Mouse (Mus musculus) neural tube, embryonic 14.5 days (tissue): ENCODE data around the gene Pde10a. TPM values are rescaled to one million over a fixed set of nuclear protein-coding genes. Genes with fewer than 3 reads are reported as not detected.

Source experiments
- ATAC-seq: fragments of 200-750 bp; cut with Nextera tagmentation; 2 replicates; pipeline ENCODE4 v1.8.0; 2017; ENCODE audit warnings: low read depth, mild to moderate bottlenecking, moderate TSS enrichment, moderate library complexity
- H3K27ac ChIP-seq: fragments of 300-500 bp; sonication (generic); 2 replicates; pipeline ENCODE4 v1.5.1; 2014; ENCODE audit warnings: low read depth, mild to moderate bottlenecking, control low read depth, low read length, moderate library complexity, mixed read lengths
- H3K27me3 ChIP-seq: fragments of 300-500 bp; sonication (generic); 2 replicates; pipeline ENCODE4 v1.6.1; 2014; ENCODE audit warnings: low read length; ENCODE audit not compliant: control insufficient read depth, insufficient read depth
- H3K36me3 ChIP-seq: fragments of 300-500 bp; sonication (generic); 2 replicates; pipeline ENCODE4 v1.6.1; 2014; ENCODE audit warnings: low read length, mixed read lengths; ENCODE audit not compliant: control insufficient read depth, insufficient read depth
- H3K4me1 ChIP-seq: fragments of 300-500 bp; sonication (generic); 2 replicates; pipeline ENCODE4 v1.6.1; 2014; ENCODE audit warnings: low read length; ENCODE audit not compliant: control insufficient read depth, insufficient read depth
- H3K4me2 ChIP-seq: fragments of 300-500 bp; sonication (generic); 2 replicates; pipeline ENCODE4 v1.6.1; 2014; ENCODE audit warnings: mild to moderate bottlenecking, low read depth, low read length, control low read depth
- H3K4me3 ChIP-seq: fragments of 300-500 bp; sonication (generic); 2 replicates; pipeline ENCODE4 v1.5.1; 2014; ENCODE audit warnings: low read depth, low read length, control low read depth, mixed read lengths
- H3K9ac ChIP-seq: fragments of 300-500 bp; sonication (generic); replicated peaks from 2 replicates; pipeline ENCODE4 v1.6.1; 2014; ENCODE audit warnings: low read depth, mild to moderate bottlenecking, control low read depth, low read length, mixed read lengths
- H3K9me3 ChIP-seq: fragments of 300-500 bp; sonication (generic); 2 replicates; pipeline ENCODE4 v1.6.1; 2016; ENCODE audit warnings: low read length; ENCODE audit not compliant: control insufficient read depth
- WGBS: fragments of 180-500 bp; shearing (Covaris S2); extraction: QIAGEN DNeasy Blood & Tissue Kit; methylation state at CpG from one replicate; pipeline ENCODE4 v1.1.7; 2014; 5-methylcytosine and 5-hydroxymethylcytosine counted together
- polyA plus RNA-seq: library from polyadenylated mRNA; unstranded; fragments of >200 nt; fragmentation: Nextera tagmentation; extraction: Ambion mirVana; gene quantifications from 2 replicates; pipeline ENCODE4 v1.2.1, GENCODE M21; 2014

Gene Pde10a
- polyA plus RNA-seq, 1 experiment from 2014 or later, result 16.2 TPM

DNA sequence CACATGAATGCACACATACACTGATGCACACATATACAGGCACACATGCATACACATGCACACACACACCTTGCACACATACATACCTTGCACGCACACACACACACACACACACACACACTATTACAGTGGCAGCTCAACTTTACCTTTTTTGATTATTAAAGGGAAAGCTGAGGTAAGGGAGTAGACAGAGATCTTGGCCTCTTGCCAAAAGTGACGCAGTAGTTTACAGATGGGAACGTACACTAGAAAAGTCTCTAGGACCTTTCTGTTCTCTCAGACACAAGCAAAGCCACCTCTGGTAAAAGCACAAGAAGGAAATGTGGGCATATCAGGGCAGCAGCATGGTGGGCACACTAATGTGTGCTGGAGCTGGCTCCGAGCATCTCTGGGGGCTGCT, 317.5 kb downstream of the Pde10a start:
- 0 out of 2 replicates have a peak, but pooled peaks cover 3% of the 10 kb centered on the region for H3K4me1 ChIP-seq
- WGBS, result 55% methylated on average over 4 of the region's 4 CpGs

DNA sequence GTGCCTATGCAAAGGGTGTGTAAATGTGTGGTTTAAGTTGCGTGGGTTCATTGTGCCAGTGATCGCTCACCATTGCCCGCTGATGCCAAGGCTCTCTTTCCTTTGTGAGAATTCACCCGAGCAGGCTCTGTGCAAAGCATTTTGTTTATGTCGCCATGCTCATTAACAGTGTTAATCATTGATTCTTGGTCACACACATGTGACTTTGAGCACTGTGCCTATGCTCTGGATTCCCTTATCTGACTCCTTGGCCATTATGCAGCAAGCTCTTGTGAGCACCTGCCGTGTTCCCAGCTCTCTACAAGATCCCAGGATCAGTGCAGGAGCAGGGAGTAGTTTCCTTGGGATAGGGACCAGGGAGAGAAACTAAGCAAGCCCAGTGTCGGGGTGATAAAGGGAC, 318.8 kb downstream of the Pde10a start:
- no peak overlapping the region for H3K4me2 ChIP-seq
- H3K9me3 ChIP-seq, result no peaks in the 10 kb centered on the region
- H3K27me3 ChIP-seq, result no peaks in the 10 kb centered on the region
- H3K4me1 ChIP-seq, result 0 out of 2 replicates have a peak, but pooled peaks cover 3% of the 10 kb centered on the region
- H3K4me3 ChIP-seq, result no peak overlapping the region
- no peak for ATAC-seq
- WGBS, result 68% methylated on average over 7 of the region's 7 CpGs
- no peaks in the 10 kb centered on the region for H3K36me3 ChIP-seq
- H3K9ac ChIP-seq, result no peak overlapping the region
- H3K27ac ChIP-seq, result no peak overlapping the region

More for the DNA sequence above, 317.5 kb downstream of the Pde10a start:
- H3K4me2 ChIP-seq, result no peak overlapping the region
- no peak overlapping the region for H3K4me3 ChIP-seq
- H3K27me3 ChIP-seq, result no peaks in the 10 kb centered on the region
- H3K36me3 ChIP-seq, result no peaks in the 10 kb centered on the region
- H3K27ac ChIP-seq, result no peak overlapping the region
- ATAC-seq, result no peak
- H3K9me3 ChIP-seq, result no peaks in the 10 kb centered on the region
- H3K9ac ChIP-seq, result no peak overlapping the region

DNA sequence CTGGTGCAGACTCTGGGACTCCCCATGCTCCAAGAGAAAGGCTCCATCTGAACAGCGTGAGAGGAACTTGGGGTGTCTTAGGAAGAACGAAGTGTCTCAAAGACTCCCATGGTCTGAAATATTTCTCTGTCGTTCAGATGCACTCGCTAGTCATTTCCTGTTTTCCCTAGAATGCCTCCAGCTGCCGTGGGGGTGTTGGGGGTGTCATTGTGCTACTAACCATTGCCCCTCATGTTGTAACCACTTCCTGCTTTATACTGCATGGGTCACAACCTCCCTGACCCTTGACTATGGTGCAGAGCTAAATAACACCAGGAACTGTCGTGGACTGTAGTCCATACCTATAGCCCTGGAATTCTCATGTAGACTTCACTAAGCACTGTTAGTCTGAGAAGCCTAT, 321.3 kb downstream of the Pde10a start:
- Histone ChIP-seq H3K36me3 (no peaks in the 10 kb centered on the region), H3K4me3 (no peak overlapping the region), H3K27me3 (no peaks in the 10 kb centered on the region), H3K9ac (no peak overlapping the region), H3K4me2 (no peak overlapping the region), H3K9me3 (no peaks in the 10 kb centered on the region), H3K4me1 (0 out of 2 replicates have a peak, but pooled peaks cover 3% of the 10 kb centered on the region), H3K27ac (no peak overlapping the region)
- ATAC-seq, result no peak
- WGBS, result 81% methylated on average over 6 of the region's 6 CpGs

DNA sequence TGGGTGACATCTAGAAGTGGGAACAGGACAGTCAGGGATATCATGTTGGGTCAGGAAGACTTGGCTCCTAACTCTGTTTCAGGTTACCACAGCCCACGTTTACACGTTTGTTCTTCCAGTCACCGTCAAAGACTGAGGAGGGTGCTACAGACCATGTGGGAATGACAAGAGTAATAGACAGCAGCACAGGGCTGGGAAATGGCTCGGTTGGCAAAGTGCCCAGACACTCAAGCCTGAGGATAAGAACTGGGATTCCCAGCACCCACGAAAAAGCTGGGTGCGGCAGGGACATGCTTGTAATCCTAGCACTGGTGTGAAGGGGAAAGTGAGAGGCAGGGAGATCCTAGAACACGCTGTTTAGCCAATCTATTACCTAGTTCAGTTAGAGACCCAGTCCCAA, 322.4 kb downstream of the Pde10a start:
- no peaks in the 10 kb centered on the region for H3K4me1 ChIP-seq
- no peak overlapping the region for H3K4me3 ChIP-seq
- H3K27ac ChIP-seq, result no peak overlapping the region
- no peaks in the 10 kb centered on the region for H3K9me3 ChIP-seq
- 57% methylated on average over 7 of the region's 7 CpGs for WGBS
- no peaks in the 10 kb centered on the region for H3K36me3 ChIP-seq
- no peak; the same call in 1 of the 2 replicates for ATAC-seq
- H3K9ac ChIP-seq, result no peak overlapping the region
- H3K4me2 ChIP-seq, result no peak overlapping the region
- H3K27me3 ChIP-seq, result no peaks in the 10 kb centered on the region

DNA sequence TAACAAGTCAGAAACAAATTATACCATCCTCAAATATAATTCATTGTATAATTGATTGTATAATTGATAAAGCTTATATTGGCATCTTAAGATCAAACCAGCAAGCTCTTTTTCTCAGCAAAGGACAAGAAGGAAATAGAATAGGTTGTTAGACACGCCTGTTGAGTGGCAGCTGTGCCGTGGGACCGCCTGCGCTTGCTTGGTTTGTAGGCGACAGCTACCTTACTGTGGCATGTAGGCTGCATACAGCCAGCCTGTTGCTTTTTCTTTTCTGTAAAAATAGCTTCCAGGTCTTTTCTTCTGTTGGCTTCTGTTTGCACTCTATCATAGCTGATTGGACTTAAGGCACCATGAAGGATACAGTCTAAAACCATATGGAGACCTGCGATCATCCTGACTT, 326.7 kb downstream of the Pde10a start:
- H3K9ac ChIP-seq, result no peak overlapping the region
- no peaks in the 10 kb centered on the region for H3K9me3 ChIP-seq
- H3K4me3 ChIP-seq, result no peak overlapping the region
- WGBS, result 67% methylated on average over 6 of the region's 6 CpGs
- H3K27ac ChIP-seq, result no peak overlapping the region
- 0 out of 2 replicates have a peak, but pooled peaks cover 7% of the 10 kb centered on the region for H3K4me1 ChIP-seq
- ATAC-seq, result no peak
- no peaks in the 10 kb centered on the region for H3K36me3 ChIP-seq
- H3K4me2 ChIP-seq, result no peak overlapping the region
- no peaks in the 10 kb centered on the region for H3K27me3 ChIP-seq

DNA sequence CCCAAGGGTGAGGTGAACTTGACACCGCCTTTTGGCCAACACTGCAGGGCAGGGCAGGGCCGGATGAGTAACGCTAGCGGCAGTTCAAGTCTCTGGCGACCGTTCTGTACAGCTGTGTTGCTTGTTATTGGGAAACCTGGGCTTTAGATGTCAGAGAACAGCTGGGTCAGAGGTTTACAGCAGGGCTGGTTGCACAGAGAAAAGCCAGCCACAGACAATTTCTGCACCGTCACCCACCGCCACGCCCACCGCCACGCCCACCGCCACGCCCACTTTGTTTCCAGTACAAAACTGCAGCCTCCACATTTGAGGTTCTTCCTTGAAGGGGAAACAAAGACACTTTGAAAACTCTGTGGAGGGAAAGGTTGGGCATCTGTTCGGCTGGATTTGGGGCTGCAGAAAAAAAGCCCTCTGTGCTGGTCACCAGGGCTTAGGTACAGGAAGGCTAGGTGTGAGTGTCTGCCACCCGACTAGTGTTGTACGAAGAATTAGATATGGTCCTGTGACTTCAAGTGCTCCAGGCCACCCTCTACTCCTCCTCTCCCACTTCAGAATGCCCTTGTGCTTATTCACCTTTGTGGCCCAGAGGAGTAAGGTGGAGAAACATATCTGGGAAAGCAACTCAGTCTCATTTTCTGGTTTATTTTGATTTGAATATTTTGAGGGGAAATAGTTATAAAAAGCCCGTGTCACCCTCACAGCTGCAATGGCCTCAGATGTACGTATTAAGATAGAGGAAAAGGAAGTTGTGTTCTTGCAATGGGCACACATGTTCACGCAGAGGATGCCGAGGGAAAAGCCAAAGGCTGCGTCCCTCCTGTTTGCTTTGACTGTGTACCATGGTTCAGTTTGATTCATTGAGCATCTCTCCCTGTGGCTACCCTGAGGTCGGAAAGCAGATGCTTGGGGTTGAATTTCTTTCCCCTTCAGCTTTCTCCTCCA, 331.5 kb downstream of the Pde10a start:
- H3K27ac ChIP-seq, result no peak overlapping the region
- WGBS, result 28% methylated on average over 22 of the region's 22 CpGs
- no peaks in the 10 kb centered on the region for H3K9me3 ChIP-seq
- no peaks in the 10 kb centered on the region for H3K27me3 ChIP-seq
- H3K4me1 ChIP-seq, result 0 out of 2 replicates have a peak, but pooled peaks cover 11% of the 10 kb centered on the region
- H3K36me3 ChIP-seq, result no peaks in the 10 kb centered on the region
- H3K4me2 ChIP-seq, result no peak overlapping the region
- no peak overlapping the region for H3K9ac ChIP-seq
- H3K4me3 ChIP-seq, result no peak overlapping the region
- ATAC-seq, result 0 out of 2 replicates have a peak, but pooled peaks have one; percentile 44

DNA sequence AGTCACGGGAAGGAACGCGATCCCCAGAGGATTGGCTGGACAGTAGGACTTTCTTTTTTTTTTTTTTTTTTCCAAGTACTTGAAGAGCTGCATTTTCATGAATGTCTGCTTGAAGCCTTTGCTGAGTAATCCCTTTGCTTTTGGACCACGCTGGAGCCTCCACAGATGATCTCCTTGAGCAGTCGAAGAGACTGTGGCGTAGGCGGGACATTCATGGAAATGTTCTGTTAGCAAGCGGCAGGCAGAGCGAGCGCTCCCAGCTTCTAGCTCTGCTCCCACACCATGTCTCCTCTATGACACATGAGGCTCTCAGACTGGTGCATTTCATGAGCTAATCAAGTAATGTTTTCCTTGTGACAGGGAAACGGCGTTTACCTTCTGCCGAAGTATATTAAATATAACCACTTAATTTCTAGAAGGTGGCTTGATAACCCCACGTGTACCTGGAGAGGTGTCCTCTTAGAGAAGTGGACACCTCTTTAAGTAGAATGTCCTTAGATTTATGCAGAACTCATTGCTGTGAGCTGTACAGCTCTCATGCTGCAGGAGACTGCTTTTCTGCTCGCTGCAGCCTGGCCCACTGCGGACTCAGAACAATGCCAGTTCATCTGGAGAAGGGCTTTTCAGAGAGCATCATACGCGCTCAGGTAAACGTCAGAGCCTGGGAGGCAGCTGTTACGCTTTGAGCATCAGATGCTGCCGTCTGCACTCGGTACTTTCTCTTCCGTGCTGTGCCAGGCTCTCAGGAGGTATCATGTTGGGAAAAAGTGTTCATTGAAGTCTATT, 333.7 kb downstream of the Pde10a start:
- no peak for ATAC-seq
- Histone ChIP-seq H3K9ac (no peak overlapping the region), H3K4me1 (0 out of 2 replicates have a peak, but pooled peaks cover 11% of the 10 kb centered on the region), H3K27me3 (no peaks in the 10 kb centered on the region), H3K27ac (no peak overlapping the region), H3K36me3 (no peaks in the 10 kb centered on the region), H3K9me3 (no peaks in the 10 kb centered on the region), H3K4me3 (no peak overlapping the region), H3K4me2 (no peak overlapping the region)
- 67% methylated on average over 23 of the region's 23 CpGs for WGBS

DNA sequence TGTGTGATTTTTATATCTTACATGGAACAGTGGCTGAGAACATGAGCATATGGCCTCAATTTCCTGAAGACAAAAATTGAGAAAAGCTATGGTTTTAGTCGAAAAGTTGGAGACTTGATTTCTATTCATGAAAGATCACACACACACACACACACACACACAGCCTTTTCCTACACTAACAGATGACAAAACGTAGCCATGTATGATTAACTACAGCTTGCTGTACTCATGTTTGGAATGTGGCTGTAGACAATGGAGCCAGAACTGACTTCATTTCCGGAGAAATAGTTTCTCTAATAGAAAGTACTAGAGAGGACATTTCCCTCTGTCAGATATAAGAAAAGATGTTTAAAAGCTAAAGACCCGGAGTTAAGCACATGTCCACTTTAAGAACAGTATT, 334.3 kb downstream of the Pde10a start:
- Histone ChIP-seq H3K4me3 (no peak overlapping the region), H3K4me2 (no peak overlapping the region), H3K4me1 (0 out of 2 replicates have a peak, but pooled peaks cover 11% of the 10 kb centered on the region), H3K9ac (no peak overlapping the region), H3K9me3 (no peaks in the 10 kb centered on the region), H3K27me3 (no peaks in the 10 kb centered on the region), H3K36me3 (no peaks in the 10 kb centered on the region), H3K27ac (no peak overlapping the region)
- no peak for ATAC-seq
- WGBS, result 80% methylated on average over 4 of the region's 4 CpGs
